ENCODE assay signal across 10 mouse cellular contexts in the genomic region with DNA sequence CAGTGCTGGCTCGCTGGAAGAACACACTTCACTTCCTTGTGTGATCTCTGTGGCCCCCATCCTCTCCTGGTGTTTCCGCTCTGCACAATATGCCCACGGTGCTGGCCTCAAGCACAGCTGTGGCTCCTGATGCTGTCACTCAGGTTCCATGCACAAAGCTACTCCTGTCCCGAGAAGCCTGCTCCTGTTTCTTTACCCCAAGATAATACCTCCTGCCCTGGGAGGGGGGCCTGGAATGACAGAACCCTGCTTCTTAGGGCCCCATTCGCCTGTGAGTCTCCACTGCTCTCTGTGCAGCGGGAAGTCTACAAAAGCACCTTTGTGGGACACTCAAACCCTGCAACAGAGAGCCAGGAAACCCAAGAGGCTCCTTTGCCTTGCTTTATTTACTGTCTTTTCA.
DNase-seq lines count a peak whose midpoint lies in the region; ATAC-seq and TF ChIP-seq lines count a peak whose summit lies in the region.
"Had no signal": no experiment of that assay in that cellular context is flagged by ENCODE, and none has a peak within 500 bp of the region (broad histone marks: within the 10 kb centered on the region; RNA-seq: fewer than 3 reads in every experiment).

No protein-coding gene starts in this region.

- no peaks in the 10 kb centered on the region for H3K36me3 ChIP-seq in heart, embryonic 16.5 days (ENCODE audit: control insufficient read depth, insufficient read depth)
- H3K36me3 ChIP-seq in forebrain, embryonic 13.5 days (ENCODE audit: poor library complexity, severe bottlenecking) = peaks cover 7% of the 10 kb centered on the region; the same call in 1 of the 2 replicates
- H3K36me3 ChIP-seq in limb, embryonic 14.5 days (ENCODE audit: control insufficient read depth, insufficient read depth, low read length) = no peaks in the 10 kb centered on the region; the same call in 1 of the 2 replicates
- H3K36me3 ChIP-seq in liver, embryonic 11.5 days (ENCODE audit: control insufficient read depth, insufficient read depth, low read length) = no peaks in the 10 kb centered on the region
- H3K36me3 ChIP-seq: stomach, embryonic 15.5 days had no signal

- intact Hi-C loops in heart, postnatal 36 days (cut with DNase I) = no loop called here

- no peak for ATAC-seq in heart, embryonic 16.5 days (replicated peaks; ENCODE audit: extremely low read depth, insufficient read depth, low FRiP score)
- no peak for ATAC-seq in forebrain, embryonic 13.5 days
- no peak for ATAC-seq in limb, embryonic 14.5 days (ENCODE audit: low FRiP score, low read depth)
- ATAC-seq in liver, embryonic 11.5 days (replicated peaks; ENCODE audit: low FRiP score) = no peak

- no peak overlapping the region for H3K27ac ChIP-seq in heart, embryonic 16.5 days (ENCODE audit: low read length)
- H3K27ac ChIP-seq in cortical plate, adult 2 months (ENCODE audit: insufficient read depth, low read length) = peak overlapping the region; percentile 79
- peak overlapping the region; percentile 37 for H3K27ac ChIP-seq in forebrain, embryonic 13.5 days
- peak overlapping the region; percentile 27; the same call in 1 of the 2 replicates for H3K27ac ChIP-seq in limb, embryonic 14.5 days (replicated peaks; ENCODE audit: low read depth, low read length)
- no peak overlapping the region; the same call in 1 of the 2 replicates for H3K27ac ChIP-seq in liver, embryonic 11.5 days (ENCODE audit: low read depth, low read length)
- H3K27ac ChIP-seq: stomach, embryonic 15.5 days had no signal

- DNase-seq in heart, postnatal 36 days = no peak
- DNase-seq in limb, embryonic 14.5 days (ENCODE audit: low spot score) = no peak
- no peak for DNase-seq in liver, embryonic 11.5 days (ENCODE audit: low spot score)
- DNase-seq in ovary, postnatal 10 days (ENCODE audit: low spot score) = no peak
- no peak for DNase-seq in urinary bladder, postnatal 10 days (ENCODE audit: low spot score)
- DNase-seq: cerebellum, postnatal 25 days had no signal

- peaks cover 54% of the 10 kb centered on the region for H3K4me1 ChIP-seq in heart, embryonic 16.5 days (ENCODE audit: control insufficient read depth, insufficient read depth, low read length)
- H3K4me1 ChIP-seq in cortical plate, adult 2 months (ENCODE audit: control insufficient read depth, insufficient read depth, low read length) = peaks cover 35% of the 10 kb centered on the region
- H3K4me1 ChIP-seq in forebrain, embryonic 13.5 days = peaks cover 74% of the 10 kb centered on the region
- peaks cover 82% of the 10 kb centered on the region for H3K4me1 ChIP-seq in limb, embryonic 14.5 days (ENCODE audit: control insufficient read depth, insufficient read depth, low read length)
- peaks cover 3% of the 10 kb centered on the region; the same call in 1 of the 2 replicates for H3K4me1 ChIP-seq in liver, embryonic 11.5 days (replicated peaks; ENCODE audit: control insufficient read depth, insufficient read depth, low read length)

- no peak for TF ChIP-seq CTCF in cortical plate, adult 2 months (IDR thresholded peaks at IDR 0.05; ENCODE audit: extremely low read depth, insufficient read depth, low read length)

- 44% methylated on average over 6 of the region's 6 CpGs for WGBS in heart, embryonic 16.5 days
- 24% methylated on average over 6 of the region's 6 CpGs for WGBS in forebrain, embryonic 13.5 days
- 44% methylated on average over 6 of the region's 6 CpGs for WGBS in limb, embryonic 14.5 days
- WGBS in liver, embryonic 11.5 days = 71% methylated on average over 6 of the region's 6 CpGs

- peak overlapping the region; percentile 23; the same call in 1 of the 2 replicates for H3K9ac ChIP-seq in heart, embryonic 16.5 days (ENCODE audit: low read length)
- no peak overlapping the region for H3K9ac ChIP-seq in forebrain, embryonic 13.5 days
- no peak overlapping the region for H3K9ac ChIP-seq in limb, embryonic 14.5 days (ENCODE audit: low read depth, low read length, severe bottlenecking)
- no peak overlapping the region for H3K9ac ChIP-seq in liver, embryonic 11.5 days (ENCODE audit: low read depth, low read length)
- H3K9ac ChIP-seq: stomach, embryonic 15.5 days had no signal

- H3K27me3 ChIP-seq in heart, embryonic 16.5 days (ENCODE audit: control insufficient read depth, insufficient read depth, low read length) = no peaks in the 10 kb centered on the region
- no peaks in the 10 kb centered on the region for H3K27me3 ChIP-seq in forebrain, embryonic 13.5 days
- no peaks in the 10 kb centered on the region for H3K27me3 ChIP-seq in limb, embryonic 14.5 days (ENCODE audit: control insufficient read depth, insufficient read depth, low read length)
- H3K27me3 ChIP-seq in liver, embryonic 11.5 days (replicated peaks; ENCODE audit: control insufficient read depth, insufficient read depth, low read length) = no peaks in the 10 kb centered on the region
- H3K27me3 ChIP-seq: stomach, embryonic 15.5 days had no signal

- no peak for TF ChIP-seq POLR2A in cortical plate, adult 2 months (IDR thresholded peaks at IDR 0.05; ENCODE audit: extremely low read depth, insufficient read depth, low read length)
- no peak for TF ChIP-seq POLR2A in limb, embryonic 14.5 days (IDR thresholded peaks at IDR 0.05; ENCODE audit: borderline replicate concordance, extremely low read depth, insufficient read depth, insufficient read length)

- H3K9me3 ChIP-seq in heart, embryonic 16.5 days (replicated peaks; ENCODE audit: control insufficient read depth, low read length) = no peaks in the 10 kb centered on the region
- no peaks in the 10 kb centered on the region for H3K9me3 ChIP-seq in forebrain, embryonic 13.5 days (replicated peaks)
- H3K9me3 ChIP-seq in limb, embryonic 14.5 days (ENCODE audit: control insufficient read depth, low read length) = no peaks in the 10 kb centered on the region
- no peaks in the 10 kb centered on the region for H3K9me3 ChIP-seq in liver, embryonic 11.5 days (ENCODE audit: control insufficient read depth, low read length)
- H3K9me3 ChIP-seq: stomach, embryonic 15.5 days had no signal

- H3K4me2 ChIP-seq in heart, embryonic 16.5 days (ENCODE audit: low read depth, low read length) = no peak overlapping the region
- H3K4me2 ChIP-seq in forebrain, embryonic 13.5 days = no peak overlapping the region
- no peak overlapping the region for H3K4me2 ChIP-seq in limb, embryonic 14.5 days (replicated peaks; ENCODE audit: low read depth, low read length, severe bottlenecking)
- no peak overlapping the region for H3K4me2 ChIP-seq in liver, embryonic 11.5 days
- H3K4me2 ChIP-seq: stomach, embryonic 15.5 days had no signal

- no peak overlapping the region for H3K4me3 ChIP-seq in heart, embryonic 16.5 days (ENCODE audit: low read length)
- no peak overlapping the region for H3K4me3 ChIP-seq in cortical plate, adult 2 months (ENCODE audit: insufficient read depth, low read length)
- no peak overlapping the region for H3K4me3 ChIP-seq in forebrain, embryonic 13.5 days
- no peak overlapping the region for H3K4me3 ChIP-seq in limb, embryonic 14.5 days (replicated peaks; ENCODE audit: low read length)
- no peak overlapping the region for H3K4me3 ChIP-seq in liver, embryonic 11.5 days (ENCODE audit: low read depth, low read length)
- H3K4me3 ChIP-seq: stomach, embryonic 15.5 days had no signal

Comparison
In these comparisons a context has a peak if more than half of its experiments do, and no peak if none do; other contexts are left out.
1. H3K27ac ChIP-seq: peak in cortical plate, adult 2 months (single experiment), forebrain, embryonic 13.5 days (single experiment) and limb, embryonic 14.5 days (single experiment); none in heart, embryonic 16.5 days (single experiment) and liver, embryonic 11.5 days (single experiment).